Mouse (Mus musculus) forebrain, embryonic 15.5 days (tissue): Measurements from ENCODE around the gene Ppp1r12b. TPM values are rescaled to one million over a fixed set of nuclear protein-coding genes. Genes with fewer than 3 reads are reported as not detected.

Source experiments
- ATAC-seq: fragments of 200-750 bp; cut with Nextera tagmentation; replicated peaks from 2 replicates; pipeline ENCODE4 v1.8.0; 2017; ENCODE audit warnings: mild to moderate bottlenecking, moderate TSS enrichment, moderate library complexity
- H3K27ac ChIP-seq: fragments of 300-500 bp; sonication (generic); replicated peaks from 2 replicates; pipeline ENCODE4 v1.5.1; 2015; ENCODE audit warnings: mild to moderate bottlenecking, inconsistent platforms
- H3K27me3 ChIP-seq: fragments of 300-500 bp; sonication (generic); 2 replicates; pipeline ENCODE4 v1.6.1; 2015; ENCODE audit warnings: inconsistent platforms
- H3K36me3 ChIP-seq: fragments of 300-500 bp; sonication (generic); 2 replicates; pipeline ENCODE4 v1.6.1; 2015; ENCODE audit warnings: mild to moderate bottlenecking, inconsistent platforms
- H3K4me1 ChIP-seq: fragments of 300-500 bp; sonication (generic); 2 replicates; pipeline ENCODE4 v1.6.1; 2015; ENCODE audit warnings: inconsistent platforms
- H3K4me2 ChIP-seq: fragments of 300-500 bp; sonication (generic); replicated peaks from 2 replicates; pipeline ENCODE4 v1.6.1; 2015; ENCODE audit warnings: mild to moderate bottlenecking, inconsistent platforms
- H3K4me3 ChIP-seq: fragments of 300-500 bp; sonication (generic); 2 replicates; pipeline ENCODE4 v1.5.1; 2015; ENCODE audit warnings: mild to moderate bottlenecking, inconsistent platforms
- H3K9ac ChIP-seq: fragments of 300-500 bp; sonication (generic); replicated peaks from 2 replicates; pipeline ENCODE4 v1.6.1; 2015; ENCODE audit warnings: mild to moderate bottlenecking, inconsistent platforms
- H3K9me3 ChIP-seq: fragments of 300-500 bp; sonication (generic); 2 replicates; pipeline ENCODE4 v1.6.1; 2016; ENCODE audit warnings: inconsistent platforms
- WGBS: fragments of 180-500 bp; shearing (Covaris S2); methylation state at CpG from one replicate; pipeline ENCODE4 v1.1.7; 2015; ENCODE audit warnings: mixed read lengths; 5-methylcytosine and 5-hydroxymethylcytosine counted together
- polyA plus RNA-seq: library from polyadenylated mRNA; unstranded; fragments of >200 nt; fragmentation: Nextera tagmentation; extraction: Ambion mirVana; gene quantifications from 2 replicates; pipeline ENCODE4 v1.2.1, GENCODE M21; 2015

Ppp1r12b gene
- polyA plus RNA-seq, 1 experiment from 2014 or later = 16.4 TPM

- H3K36me3 ChIP-seq = peaks cover 37% of the 10 kb centered on the region
- H3K27ac ChIP-seq = no peak overlapping the region
- H3K4me2 ChIP-seq = no peak overlapping the region
- ATAC-seq = no peak
- no peak overlapping the region for H3K4me3 ChIP-seq
- no peaks in the 10 kb centered on the region for H3K27me3 ChIP-seq
- H3K9me3 ChIP-seq = no peaks in the 10 kb centered on the region
- no peak overlapping the region for H3K9ac ChIP-seq
- WGBS = 58% methylated on average over 4 of the region's 4 CpGs
- no peaks in the 10 kb centered on the region for H3K4me1 ChIP-seq
Measured at GRCm38 (mm10) chr1:134875800-134876199, 79.9 kb downstream of the Ppp1r12b start.

DNA sequence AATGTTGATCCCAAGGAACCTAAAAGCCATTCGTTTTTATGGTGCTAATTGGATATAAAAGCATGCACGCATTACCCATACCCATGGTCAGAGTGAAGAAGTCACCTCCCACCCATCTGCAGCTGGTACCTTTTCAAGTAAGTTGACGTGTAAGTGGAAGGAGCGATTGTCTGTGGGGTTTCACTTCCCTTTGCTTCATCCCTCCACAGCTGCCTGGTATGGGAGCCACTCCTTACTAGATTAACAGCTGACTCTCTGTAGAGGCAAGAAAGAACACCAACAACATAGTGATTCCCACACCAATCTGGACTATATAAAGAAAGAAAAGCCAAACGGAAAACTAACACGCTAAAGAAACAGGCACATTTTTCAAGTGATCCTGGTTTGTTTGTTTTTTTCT lies 83.1 kb downstream of the Ppp1r12b start:
- whole genome bisulfite sequencing = 85% methylated on average over 6 of the region's 6 CpGs
- no peaks in the 10 kb centered on the region for H3K27me3 ChIP-seq
- no peak for ATAC-seq
- no peak overlapping the region for H3K4me3 ChIP-seq
- H3K9me3 ChIP-seq = no peaks in the 10 kb centered on the region
- H3K9ac ChIP-seq = no peak overlapping the region
- H3K27ac ChIP-seq = no peak overlapping the region
- H3K4me2 ChIP-seq = no peak overlapping the region
- peaks cover 23% of the 10 kb centered on the region for H3K36me3 ChIP-seq
- no peaks in the 10 kb centered on the region for H3K4me1 ChIP-seq

DNA sequence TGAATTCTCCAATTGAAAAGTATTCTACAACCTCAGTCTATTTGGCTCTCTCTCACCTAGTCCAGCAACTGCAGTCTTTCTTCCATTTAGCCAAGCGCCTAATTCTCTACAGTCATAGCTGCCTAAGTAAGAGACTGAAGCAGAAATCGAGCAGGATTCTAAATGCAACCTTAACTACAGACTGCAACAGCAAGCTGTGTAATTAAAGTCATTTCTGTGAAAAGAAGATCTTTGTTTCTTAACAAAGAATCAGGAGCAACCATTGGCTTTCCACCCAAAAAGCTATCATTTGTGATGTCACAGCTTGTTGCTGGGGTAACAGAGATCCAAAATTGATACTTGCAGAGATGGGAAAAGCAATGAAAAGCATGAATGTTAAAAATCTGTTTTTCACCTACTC lies 89.3 kb downstream of the Ppp1r12b start:
- peaks cover 4% of the 10 kb centered on the region for H3K4me1 ChIP-seq
- H3K4me2 ChIP-seq = peak overlapping the region; percentile 18; the same call in 1 of the 2 replicates
- H3K9ac ChIP-seq = no peak overlapping the region
- H3K27me3 ChIP-seq = 0 out of 2 replicates have a peak, but pooled peaks cover 5% of the 10 kb centered on the region
- H3K4me3 ChIP-seq = peak overlapping the region; percentile 14; the same call in 1 of the 2 replicates
- peaks cover 4% of the 10 kb centered on the region; the same call in 1 of the 2 replicates for H3K36me3 ChIP-seq
- 60% methylated on average over 2 of the region's 2 CpGs for WGBS
- ATAC-seq = no peak
- H3K9me3 ChIP-seq = no peaks in the 10 kb centered on the region
- H3K27ac ChIP-seq = peak overlapping the region; percentile 64

DNA sequence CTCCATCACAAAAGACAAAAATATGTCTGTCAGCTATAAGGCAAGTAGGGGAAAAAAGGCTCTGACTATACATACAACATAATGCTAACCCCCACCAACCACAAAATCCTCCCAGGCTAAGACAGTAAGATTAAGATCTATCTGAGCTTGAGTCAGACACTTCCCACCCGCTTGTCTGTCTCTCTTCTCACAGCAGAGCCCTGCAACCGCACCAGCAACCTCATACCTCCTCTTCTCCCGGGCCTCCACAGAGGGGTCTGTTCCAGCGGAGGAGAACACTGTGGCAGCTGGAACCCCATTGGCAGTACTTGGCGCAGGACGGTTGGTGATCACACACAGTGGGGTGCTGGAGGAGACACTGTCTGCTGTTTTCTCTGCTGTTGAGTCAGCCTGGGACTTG lies 90.2 kb downstream of the Ppp1r12b start:
- Histone ChIP-seq H3K4me1 (peaks cover 10% of the 10 kb centered on the region), H3K9me3 (no peaks in the 10 kb centered on the region), H3K4me3 (peak overlapping the region; percentile 11), H3K27me3 (0 out of 2 replicates have a peak, but pooled peaks cover 5% of the 10 kb centered on the region), H3K9ac (no peak overlapping the region), H3K4me2 (no peak overlapping the region), H3K36me3 (peaks cover 4% of the 10 kb centered on the region; the same call in 1 of the 2 replicates), H3K27ac (peak overlapping the region; percentile 64)
- WGBS = 46% methylated on average over 6 of the region's 6 CpGs
- no peak for ATAC-seq

DNA sequence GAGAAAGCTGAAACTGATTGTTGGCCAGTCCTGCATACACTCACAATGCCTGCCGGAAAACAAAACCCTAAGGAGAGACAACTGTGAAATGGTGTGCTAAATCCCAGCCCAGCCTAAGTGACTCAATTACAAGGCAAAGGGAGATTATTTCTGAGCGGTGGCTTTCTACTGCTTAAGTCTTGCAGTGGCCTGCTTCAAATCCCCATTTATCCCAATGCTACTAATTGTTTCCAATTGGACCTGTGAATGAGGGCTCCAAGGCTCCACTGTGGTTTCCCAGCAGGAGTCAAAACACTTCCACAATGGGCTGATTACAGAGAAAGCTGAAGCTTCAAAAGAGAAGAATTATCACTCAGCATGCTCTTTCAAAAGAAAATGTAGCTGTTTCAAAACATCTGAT lies 95.2 kb downstream of the Ppp1r12b start:
- H3K27me3 ChIP-seq = 0 out of 2 replicates have a peak, but pooled peaks cover 5% of the 10 kb centered on the region
- H3K4me2 ChIP-seq = no peak overlapping the region
- H3K4me1 ChIP-seq = peaks cover 16% of the 10 kb centered on the region
- H3K9ac ChIP-seq = no peak overlapping the region
- H3K9me3 ChIP-seq = no peaks in the 10 kb centered on the region
- H3K27ac ChIP-seq = no peak overlapping the region
- WGBS = 7% methylated on average over 2 of the region's 2 CpGs
- no peak overlapping the region for H3K4me3 ChIP-seq
- ATAC-seq = 0 out of 2 replicates have a peak, but pooled peaks have one; percentile 29
- 0 out of 2 replicates have a peak, but pooled peaks cover 2% of the 10 kb centered on the region for H3K36me3 ChIP-seq

DNA sequence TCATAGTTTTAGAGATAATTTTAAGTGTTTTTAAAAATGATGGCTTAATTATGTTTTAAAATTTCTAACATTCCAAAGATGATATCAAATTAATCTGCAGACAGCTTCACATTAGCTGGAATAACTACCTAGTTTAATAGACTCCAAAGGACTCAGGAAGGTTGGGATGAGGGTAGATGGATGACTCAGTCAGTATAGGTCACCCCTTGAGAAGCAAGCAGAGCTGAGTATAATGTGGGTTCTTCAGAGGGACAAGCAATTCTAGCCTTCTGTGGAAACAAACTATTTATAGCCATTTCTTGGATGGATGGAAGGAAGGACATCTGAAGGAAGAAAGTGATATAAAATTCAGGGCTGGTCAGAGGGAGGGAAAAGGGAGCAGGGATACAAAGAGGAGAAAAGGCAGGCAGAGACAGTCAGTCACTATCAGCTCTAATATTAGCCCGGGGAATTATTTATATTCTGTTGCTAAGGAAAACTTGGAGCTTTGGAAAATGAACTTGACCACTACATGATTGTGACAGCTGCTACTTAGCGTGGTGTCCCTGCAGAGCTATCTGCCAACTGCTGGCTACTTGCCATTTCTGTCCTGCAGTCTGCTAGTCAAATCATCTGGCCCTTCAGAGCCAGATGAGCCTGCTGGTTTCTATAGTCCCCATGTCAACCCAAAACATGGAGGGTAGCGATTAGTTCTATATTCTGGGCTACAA lies 97.2 kb downstream of the Ppp1r12b start:
- Histone ChIP-seq H3K4me2 (no peak overlapping the region), H3K27me3 (0 out of 2 replicates have a peak, but pooled peaks cover 5% of the 10 kb centered on the region), H3K4me3 (no peak overlapping the region), H3K27ac (no peak overlapping the region), H3K9me3 (no peaks in the 10 kb centered on the region), H3K36me3 (0 out of 2 replicates have a peak, but pooled peaks cover 2% of the 10 kb centered on the region), H3K4me1 (peaks cover 16% of the 10 kb centered on the region), H3K9ac (no peak overlapping the region)
- 59% methylated on average over 3 of the region's 3 CpGs for WGBS
- ATAC-seq = no peak; the same call in 1 of the 2 replicates

GRCm38 (mm10) chr1:134854325-134854982 lies 101.3 kb downstream of the Ppp1r12b start:
- WGBS = 78% methylated on average over 1 of the region's 1 CpGs
- Histone ChIP-seq H3K27ac (no peak overlapping the region), H3K36me3 (no peaks in the 10 kb centered on the region), H3K4me1 (0 out of 2 replicates have a peak, but pooled peaks cover 3% of the 10 kb centered on the region), H3K27me3 (no peaks in the 10 kb centered on the region), H3K4me2 (no peak overlapping the region), H3K9me3 (no peaks in the 10 kb centered on the region), H3K4me3 (no peak overlapping the region), H3K9ac (no peak overlapping the region)
- no peak for ATAC-seq

DNA sequence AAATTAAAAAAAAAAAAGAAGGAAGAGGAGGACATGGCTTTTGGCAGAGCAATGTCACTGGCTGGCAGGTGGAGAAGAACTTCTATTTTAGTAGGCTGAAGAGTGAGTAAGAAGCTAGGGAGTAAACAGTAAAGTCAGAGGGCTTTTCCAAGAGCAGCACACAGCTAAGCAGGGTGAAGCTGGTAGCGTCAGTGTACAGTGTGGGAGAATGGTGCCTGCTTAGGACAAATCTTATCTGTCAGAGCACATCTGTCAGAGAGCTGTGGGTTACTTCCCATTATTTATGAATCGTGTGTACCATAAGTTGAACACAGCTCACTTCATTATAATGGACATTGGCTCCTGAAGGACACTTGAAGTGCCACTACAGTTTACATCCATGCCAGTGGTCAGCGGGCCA lies 102.9 kb downstream of the Ppp1r12b start:
- 96% methylated on average over 3 of the region's 3 CpGs for WGBS
- Histone ChIP-seq H3K9me3 (no peaks in the 10 kb centered on the region), H3K36me3 (no peaks in the 10 kb centered on the region), H3K4me3 (no peak overlapping the region), H3K4me2 (no peak overlapping the region), H3K4me1 (no peaks in the 10 kb centered on the region), H3K27me3 (no peaks in the 10 kb centered on the region), H3K27ac (no peak overlapping the region), H3K9ac (no peak overlapping the region)
- no peak for ATAC-seq

- H3K9ac ChIP-seq = no peak overlapping the region
- no peak overlapping the region for H3K27ac ChIP-seq
- ATAC-seq = no peak
- H3K4me2 ChIP-seq = no peak overlapping the region
- 88% methylated on average over 5 of the region's 5 CpGs for WGBS
- no peak overlapping the region for H3K4me3 ChIP-seq
- H3K9me3 ChIP-seq = no peaks in the 10 kb centered on the region
- no peaks in the 10 kb centered on the region for H3K27me3 ChIP-seq
- no peaks in the 10 kb centered on the region for H3K4me1 ChIP-seq
- no peaks in the 10 kb centered on the region for H3K36me3 ChIP-seq
Measured at GRCm38 (mm10) chr1:134851211-134851610, 104.5 kb downstream of the Ppp1r12b start.

DNA sequence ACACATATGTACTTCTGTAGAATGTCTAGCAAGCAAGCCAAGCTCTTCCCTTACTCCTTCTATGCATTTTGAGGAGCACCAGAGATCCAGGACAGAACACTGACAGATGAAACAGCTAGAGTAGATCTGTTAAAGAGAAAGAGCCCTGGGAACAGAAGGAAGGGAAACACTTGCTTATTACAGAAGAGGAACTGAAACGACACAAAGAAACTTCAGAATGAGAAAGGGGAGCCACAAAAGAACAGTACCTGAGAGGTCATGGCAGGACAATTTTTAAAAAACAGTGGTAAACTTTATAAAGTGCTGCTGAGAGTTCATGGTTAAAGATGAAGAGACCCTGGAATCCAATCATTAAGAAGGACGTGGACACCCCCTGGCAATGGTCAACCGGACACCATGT lies 105.4 kb downstream of the Ppp1r12b start:
- WGBS = 94% methylated on average over 3 of the region's 3 CpGs
- H3K4me2 ChIP-seq = no peak overlapping the region
- H3K27me3 ChIP-seq = no peaks in the 10 kb centered on the region

GRCm38 (mm10) chr1:134847851-134848250 lies 107.9 kb downstream of the Ppp1r12b start:
- Histone ChIP-seq H3K9me3 (no peaks in the 10 kb centered on the region), H3K27ac (no peak overlapping the region), H3K27me3 (no peaks in the 10 kb centered on the region), H3K36me3 (no peaks in the 10 kb centered on the region), H3K9ac (no peak overlapping the region), H3K4me1 (no peaks in the 10 kb centered on the region), H3K4me2 (no peak overlapping the region), H3K4me3 (no peak overlapping the region)
- WGBS = 76% methylated on average over 9 of the region's 9 CpGs
- no peak for ATAC-seq

More for the DNA sequence above, 105.4 kb downstream of the Ppp1r12b start:
- no peak overlapping the region for H3K27ac ChIP-seq
- H3K4me3 ChIP-seq = no peak overlapping the region
- H3K9me3 ChIP-seq = no peaks in the 10 kb centered on the region
- no peak for ATAC-seq
- H3K9ac ChIP-seq = no peak overlapping the region
- H3K36me3 ChIP-seq = no peaks in the 10 kb centered on the region
- no peaks in the 10 kb centered on the region for H3K4me1 ChIP-seq

DNA sequence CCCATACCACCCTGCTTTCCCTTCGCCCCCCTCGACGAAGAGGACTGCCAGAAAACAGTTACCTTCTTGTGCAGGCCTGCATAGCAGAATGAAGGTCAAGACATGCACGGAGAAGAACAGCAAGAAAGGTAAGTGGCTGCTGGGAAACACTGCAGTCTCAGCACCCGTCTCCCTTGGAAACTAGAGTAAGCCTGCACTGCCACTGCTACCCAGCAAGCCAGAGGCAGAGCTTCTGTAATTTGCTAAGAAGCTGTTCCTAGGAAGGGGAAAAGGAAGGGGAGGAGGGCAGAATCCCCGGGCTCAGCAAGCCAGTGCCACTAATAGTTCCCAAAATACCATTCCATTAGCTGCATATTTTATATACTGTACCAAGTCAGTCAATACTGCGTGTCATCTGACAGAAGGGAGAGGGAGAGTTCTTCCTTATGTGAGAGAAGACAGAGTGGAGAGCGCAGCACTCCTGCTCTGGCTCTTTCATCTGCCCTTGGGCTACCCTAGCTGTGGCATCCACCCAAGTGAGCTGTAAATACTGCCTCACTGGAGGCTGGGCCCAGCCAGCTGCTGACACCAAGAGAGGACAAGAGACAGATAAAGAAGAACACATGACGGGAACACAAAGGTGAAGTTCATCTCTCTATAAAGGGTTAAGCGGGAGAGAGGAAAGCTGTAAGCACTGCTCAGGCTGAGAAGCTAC lies 109.3 kb downstream of the Ppp1r12b start:
- Histone ChIP-seq H3K4me2 (no peak overlapping the region), H3K9me3 (no peaks in the 10 kb centered on the region), H3K9ac (no peak overlapping the region), H3K27ac (no peak overlapping the region), H3K4me3 (no peak overlapping the region), H3K36me3 (peaks cover 3% of the 10 kb centered on the region; the same call in 1 of the 2 replicates), H3K27me3 (no peaks in the 10 kb centered on the region), H3K4me1 (no peaks in the 10 kb centered on the region)
- no peak for ATAC-seq
- 79% methylated on average over 10 of the region's 10 CpGs for WGBS
